Mouse (Mus musculus) thymus, postnatal 10 days (tissue): Measurements from ENCODE around the gene Tmem132a.

ENCODE experiments used
- DNase-seq, 2 experiments: peaks; one replicate each; pipeline ENCODE4 v3.0.0; 2021; ENCODE audit warnings: low spot score in 2 of 2

Tmem132a gene

DNA sequence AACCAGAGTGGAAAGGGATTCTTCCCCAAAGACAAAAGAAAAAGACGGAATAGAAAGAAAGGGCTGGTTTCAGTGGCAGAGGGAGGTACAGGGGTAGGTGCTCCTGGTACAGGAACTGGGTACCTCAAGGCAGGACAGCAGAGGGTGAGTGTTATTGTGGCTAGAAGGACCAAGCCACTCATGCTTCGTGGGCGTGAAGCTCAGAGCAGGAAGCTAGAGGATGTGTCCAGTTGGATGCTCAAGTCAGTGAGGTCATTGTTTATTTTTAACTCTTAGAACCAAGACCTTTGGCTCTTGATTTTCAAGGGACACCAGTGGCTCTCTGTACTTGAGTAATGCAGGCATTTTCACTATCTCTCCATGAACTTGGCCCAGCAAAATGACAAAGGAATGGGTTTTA is 37.7 kb downstream of the Tmem132a start:
- DNase-seq, result no peak

DNA sequence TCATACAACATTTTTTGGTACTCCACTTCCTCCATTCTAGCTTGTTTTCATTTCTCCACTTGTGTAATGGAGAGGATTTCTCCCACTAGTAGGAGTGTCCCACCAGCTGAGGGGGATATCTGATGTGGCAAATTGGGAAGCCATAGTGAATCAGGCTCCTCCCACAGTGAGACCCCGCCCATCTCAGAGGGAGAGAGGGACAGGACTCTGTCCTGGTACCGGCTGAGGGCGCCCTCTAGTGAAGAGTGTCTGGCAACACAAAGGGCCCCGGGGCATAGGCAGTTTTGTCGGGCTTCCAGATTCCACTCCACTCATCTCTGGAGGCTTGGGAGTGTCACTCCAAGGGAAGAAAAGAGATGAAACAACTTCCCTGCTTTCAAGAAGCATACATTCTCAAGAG is 38.3 kb downstream of the Tmem132a start:
- DNase-seq, result peak; percentile 81 to 93

DNA sequence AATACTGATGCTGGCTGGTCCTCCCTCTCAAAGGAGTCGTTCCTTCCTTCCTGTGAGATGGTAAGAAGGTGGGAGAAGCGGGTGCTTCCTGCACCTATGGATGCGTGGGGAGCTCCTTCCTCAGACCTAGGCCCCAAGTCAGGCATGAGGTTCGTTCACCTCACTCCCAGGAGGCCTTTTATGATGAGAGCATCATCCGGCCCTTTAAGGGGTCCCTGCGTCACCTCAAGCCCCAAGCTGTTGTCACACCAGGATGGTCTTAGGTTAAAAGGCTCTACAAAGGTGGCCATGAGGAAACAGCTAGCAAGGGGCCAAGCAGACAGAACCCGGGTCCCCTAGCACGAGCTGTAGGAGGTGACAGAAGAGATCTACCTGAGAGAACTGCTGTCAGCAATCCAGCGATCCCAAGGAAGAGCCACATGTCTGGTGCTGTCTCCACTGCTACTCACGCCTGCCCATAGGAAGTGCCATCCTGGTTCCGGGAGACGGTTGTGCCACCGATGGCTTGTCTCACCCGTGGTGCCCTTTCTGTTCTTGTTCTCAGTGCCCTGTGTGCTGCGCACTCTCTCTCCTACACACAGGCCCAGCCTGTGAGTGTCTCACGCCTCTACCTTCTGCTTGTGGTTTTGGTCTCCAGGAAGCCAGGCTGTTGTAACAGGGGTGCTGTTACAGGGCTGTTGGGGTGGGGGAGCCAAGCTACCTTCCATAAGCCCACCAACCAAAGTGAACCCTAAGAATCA is 40.1 kb downstream of the Tmem132a start, which contains the start of gene Cd6:
Gene Cd6, minus strand, starts transcription at position 623 of the 740 bp plus-strand sequence.
- peak; percentile 67 to 72 for DNase-seq

DNA sequence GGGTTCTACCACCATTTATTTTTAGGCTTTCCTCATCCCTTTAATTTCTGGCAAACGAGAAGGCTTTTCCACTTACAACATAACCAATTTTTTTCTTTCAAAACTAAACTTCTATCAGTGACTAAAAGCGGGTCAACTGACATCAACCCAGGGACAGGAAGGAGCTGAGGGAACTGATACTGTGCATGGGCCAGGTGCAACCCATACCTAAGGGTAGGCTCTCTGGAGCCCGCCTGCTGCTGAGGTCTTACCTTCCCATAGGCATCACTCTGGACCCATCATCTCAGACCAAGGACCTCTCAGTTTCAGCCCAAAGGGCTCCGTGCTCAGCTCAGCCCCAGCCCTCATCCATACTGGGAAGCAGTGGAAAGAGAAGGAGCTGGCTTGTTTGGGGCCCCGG is 41.4 kb downstream of the Tmem132a start:
- peak; percentile 47 to 55 for DNase-seq

DNA sequence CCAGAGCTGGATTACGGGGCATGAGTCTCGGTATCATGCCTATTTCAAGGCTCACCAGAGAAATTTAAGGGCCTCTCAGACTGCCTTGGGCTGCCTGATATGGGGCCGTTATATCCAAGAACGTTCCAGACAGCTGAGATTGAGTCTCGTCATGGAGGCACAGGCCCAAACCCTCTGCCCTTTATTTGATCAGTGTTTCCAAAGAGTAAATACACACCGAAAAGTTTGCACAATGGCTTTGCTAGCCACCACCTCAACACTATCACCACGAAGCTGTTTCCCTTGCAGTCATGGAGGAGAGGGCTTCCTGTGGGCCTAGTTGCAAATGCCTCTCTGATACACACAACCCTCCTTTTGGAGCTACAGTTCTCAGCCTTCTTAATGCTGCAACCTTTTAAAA is 45.7 kb downstream of the Tmem132a start:
- DNase-seq, result no peak

DNA sequence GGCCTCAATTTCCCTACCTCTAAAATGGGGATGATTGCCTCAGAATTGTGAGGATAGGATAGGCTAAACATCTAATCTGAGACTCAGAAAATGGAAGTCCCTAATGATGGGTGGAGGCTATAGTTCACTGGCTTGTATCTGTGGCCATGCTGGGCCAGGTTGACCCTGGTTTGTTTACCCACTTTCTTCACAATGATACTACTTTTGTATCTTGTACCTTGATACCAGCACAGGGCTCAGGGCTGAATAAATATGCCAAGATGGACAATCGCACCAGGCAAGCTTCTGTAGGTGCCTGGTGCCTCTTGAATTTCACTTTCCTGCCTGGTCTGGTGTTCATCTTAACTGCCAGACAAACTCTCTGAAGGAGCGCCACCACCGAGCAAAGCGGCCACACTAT is 47.2 kb downstream of the Tmem132a start:
- DNase-seq, result no peak

DNA sequence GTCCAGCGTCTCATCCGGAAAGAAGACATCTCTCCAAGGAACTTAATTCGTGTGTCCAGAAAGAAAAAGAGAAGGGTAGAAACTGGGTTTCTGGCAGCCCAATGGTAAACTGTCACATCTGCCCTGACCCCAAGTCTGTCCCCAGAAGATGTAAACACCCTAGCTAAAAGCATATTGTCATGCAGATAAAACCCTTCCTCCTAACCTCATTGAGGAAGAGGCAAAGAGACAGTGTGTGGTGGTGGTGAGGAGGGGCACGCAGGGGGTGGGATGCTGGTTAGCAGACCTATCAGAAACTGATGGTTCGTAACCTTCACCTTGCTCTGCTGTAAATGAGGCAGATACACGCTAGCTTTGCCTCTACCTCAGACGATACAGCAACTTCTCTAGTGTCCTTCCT is 48.4 kb downstream of the Tmem132a start:
- no peak for DNase-seq

DNA sequence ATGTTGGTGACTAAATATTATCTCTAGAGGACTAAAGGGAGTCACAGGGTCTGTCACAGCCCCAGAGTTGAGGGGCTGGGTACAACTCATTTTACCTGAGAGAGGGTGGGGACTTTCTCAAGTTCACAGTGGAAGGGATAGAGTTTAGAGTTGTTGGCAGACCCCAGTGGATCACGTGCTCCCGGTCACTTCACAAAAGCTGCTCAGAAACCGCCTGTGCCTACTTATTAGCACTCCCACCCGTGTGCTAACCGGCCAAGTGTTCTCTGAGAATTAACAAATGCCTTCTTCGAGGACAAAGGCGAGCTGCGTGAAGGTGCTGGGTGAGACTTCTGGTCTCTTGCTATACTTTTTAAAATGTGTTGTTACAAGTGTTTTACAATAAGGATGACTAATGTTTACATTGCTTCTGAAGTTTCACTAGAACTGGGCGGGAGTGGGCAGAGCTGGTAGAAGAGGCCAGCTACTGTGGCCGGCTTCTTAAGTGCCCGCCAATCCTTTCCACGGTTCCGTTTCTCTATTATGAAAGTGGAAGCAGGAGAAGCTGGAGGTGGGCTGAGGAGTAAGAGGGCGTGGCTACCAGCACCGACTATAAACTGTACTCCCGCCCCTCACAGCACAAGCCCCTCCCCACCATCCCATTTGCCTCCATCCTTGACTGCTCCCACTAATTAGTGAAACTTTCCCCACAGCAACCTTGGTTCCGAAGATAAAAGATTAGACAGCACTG is 51.4 kb downstream of the Tmem132a start:
- DNase-seq, result no peak

DNA sequence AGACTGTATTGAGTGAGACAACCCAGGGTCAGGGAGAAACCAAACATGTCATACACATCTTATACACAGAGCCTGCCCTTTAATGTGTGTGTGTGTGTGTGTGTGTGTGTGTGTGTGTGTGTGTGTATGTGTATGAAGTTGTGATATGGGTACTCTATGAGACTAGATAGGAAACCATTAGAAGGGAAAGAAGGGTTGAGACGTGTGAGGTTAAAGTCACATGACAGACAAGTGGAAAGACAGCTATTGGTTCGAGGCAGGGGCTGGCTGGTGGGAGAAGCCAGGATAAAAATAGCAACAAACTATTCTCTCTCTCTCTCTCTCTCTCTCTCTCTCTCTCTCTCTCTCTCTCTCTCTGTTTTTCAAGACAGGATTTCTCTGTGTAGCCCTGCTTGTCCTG is 53.3 kb downstream of the Tmem132a start:
- DNase-seq, result no peak

DNA sequence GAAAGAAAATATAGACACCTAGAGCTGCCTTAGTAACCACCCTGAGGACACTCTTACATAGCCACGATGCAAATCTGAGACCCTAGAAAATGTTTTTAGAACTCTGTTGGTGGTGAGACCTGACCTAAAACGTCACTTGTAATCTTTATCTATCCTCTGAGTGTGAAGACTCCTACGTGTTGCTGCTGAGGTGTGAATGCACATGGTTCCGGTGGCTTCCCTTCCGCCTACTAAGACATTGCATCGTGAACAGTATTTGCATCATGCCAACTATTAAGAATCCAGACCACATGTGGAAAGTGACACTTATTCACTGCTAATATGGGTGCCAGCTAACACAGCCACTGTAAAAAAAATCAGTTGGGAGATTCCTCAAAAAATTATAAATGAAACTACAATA is 53.9 kb downstream of the Tmem132a start:
- DNase-seq, result no peak

DNA sequence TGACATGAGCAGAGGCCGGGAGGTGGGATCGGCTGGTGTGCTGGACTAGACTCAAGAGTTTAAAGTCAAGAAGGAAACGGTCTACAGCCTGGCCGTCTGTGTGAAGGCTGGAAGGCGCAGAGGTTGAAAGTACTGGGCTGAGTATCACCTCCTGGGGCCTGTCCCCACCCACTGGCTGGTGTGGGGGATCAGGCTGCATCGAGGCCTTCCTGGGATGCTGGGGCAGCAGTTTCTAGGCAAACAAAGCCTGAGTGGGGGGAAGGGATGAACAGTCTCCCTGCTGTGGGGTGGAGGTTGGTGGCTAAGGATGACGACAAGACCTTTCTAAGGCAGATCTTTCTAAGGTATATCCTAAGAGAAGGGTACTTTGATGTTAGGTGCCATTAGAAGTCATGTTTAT is 55.8 kb downstream of the Tmem132a start:
- no peak for DNase-seq

DNA sequence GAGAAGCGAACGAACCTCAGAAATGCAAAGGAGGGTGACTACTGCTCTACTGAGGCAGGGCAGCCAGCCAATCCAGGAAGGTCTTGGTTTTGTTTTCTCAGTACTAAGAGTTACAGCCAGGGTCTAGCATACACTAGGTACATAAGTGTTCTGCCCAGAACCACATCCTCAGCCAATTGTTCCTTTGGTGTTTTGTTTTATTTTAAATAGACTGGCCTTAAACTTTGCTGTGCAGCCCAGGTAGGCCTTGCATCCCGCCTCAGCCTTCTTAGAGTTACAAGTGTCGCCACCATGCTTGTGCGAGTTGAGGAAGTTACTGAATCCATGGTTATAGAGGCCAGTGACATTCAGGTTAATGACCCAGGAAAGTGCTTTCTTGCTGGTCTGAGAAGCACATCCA is 56.7 kb downstream of the Tmem132a start:
- no peak for DNase-seq

DNA sequence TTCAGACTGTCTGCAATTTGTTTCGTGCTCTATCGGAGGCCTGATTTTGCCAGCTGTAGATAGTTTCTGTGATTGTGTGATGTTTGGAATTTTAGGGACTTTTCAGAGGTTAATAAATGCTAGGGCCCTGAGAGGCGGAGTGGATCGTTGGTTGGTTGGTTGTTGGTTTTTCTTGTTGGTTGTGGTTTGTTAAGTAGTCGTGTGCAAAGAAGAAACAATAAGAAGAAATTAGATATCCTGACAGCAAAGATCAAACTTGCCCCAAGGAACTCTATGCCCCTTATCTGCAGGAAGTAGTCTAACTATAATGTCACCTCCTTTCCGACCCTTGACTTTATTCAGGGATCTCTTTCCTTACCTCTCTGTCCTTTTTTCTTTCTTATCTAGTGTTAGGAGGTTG is 58.3 kb downstream of the Tmem132a start:
- DNase-seq, result no peak

DNA sequence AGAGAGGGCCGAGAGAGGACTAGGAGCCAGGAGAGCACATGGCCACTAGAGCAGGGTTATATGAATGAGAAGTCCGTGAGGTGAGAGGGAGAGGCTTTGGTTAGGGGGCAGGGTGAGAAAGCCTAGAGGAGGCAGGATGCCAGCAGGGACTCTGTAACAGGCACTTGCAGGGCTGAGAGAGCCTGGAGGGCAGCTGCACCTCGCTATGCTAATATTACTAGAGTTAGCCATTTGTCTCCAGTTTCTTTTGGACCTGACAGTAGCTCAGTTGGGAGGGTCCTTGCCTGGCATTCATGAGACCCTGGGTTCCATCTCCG is 59.6 kb downstream of the Tmem132a start:
- no peak for DNase-seq

DNA sequence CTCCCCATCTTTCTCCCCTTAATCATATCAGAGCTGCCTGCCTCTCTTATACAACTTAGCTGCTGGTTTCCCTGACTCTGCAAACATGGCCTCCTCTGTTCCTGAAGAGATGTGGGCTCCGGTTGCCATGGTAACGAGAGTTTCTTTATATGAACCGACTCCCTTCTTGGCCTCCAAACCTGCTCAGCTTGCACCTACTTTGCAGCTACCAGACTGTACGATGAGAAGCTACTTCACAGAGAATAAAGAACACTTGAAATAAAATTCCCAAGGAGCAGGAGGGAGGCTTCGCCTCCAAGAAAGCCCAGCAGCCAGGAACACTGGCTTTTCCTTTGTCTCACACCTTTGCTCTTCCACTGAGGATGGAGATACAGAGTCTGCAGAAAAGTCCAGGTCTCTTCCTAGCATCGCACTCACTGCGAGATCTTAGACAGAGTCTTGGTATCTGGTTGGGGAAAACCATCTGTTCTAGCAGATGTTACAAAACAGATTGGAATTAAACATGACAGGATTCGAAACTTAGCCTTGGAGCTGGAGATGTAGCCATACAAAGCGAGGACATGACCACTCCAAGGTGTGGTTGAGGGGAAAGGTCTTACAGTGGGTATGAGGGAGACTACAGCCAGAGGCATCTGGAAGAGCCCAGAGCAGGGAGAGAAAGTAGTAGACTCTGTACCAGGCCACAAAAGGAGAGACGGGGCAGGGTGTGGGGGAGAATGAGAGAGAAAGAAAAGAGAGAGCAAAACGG is 60.1 kb downstream of the Tmem132a start:
- no peak for DNase-seq

DNA sequence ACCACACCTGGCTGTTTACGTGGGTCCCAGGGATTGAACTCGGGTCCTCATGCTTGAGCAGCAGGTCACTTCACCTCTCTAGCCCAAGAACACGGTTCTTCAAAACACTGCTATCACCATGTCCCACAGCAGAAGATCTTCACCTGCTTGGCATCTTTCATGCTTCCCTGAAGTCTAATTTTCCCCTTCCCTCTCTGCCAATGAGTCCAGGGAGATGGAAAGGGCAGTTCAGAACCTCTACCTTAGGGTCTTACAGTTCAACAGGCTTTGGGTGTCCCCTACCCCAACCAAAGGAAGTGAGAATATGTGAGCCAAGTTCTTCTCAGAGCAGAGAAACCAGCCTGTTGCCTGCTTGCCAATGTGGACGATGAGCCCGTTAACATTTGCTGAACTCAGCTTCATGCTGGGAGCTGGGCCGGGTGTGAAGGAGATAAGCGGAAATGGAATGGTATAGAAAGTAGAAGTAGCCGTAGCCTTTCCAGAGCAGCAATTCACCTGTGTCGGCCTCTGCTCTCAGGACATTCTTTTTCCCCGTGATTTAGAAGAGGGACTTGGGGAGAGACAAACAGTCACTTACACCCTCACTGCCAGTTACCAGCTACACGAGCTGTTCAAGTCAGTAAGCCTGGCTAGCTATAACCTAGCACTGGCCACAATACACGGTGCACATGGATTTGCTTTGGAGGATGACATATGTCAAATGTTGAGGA is 61.1 kb downstream of the Tmem132a start:
- no peak for DNase-seq
